Mouse (Mus musculus) bone marrow, adult 2 months (tissue): ENCODE measurements around the gene Galnt10.

ENCODE experiments used
- CTCF ChIP-seq: fragments of 200-500 bp; IDR thresholded peaks from 2 replicates; pipeline ENCODE4 v1.5.1; 2011; ENCODE audit warnings: low read length, control low read depth; ENCODE audit not compliant: control insufficient read depth, insufficient read depth
- POLR2A ChIP-seq: fragments of 200-500 bp; IDR thresholded peaks from 2 replicates; pipeline ENCODE4 v1.6.1; 2011; ENCODE audit warnings: low read depth, mild to moderate bottlenecking, control low read depth, low read length, borderline replicate concordance; ENCODE audit not compliant: control insufficient read depth

DNA sequence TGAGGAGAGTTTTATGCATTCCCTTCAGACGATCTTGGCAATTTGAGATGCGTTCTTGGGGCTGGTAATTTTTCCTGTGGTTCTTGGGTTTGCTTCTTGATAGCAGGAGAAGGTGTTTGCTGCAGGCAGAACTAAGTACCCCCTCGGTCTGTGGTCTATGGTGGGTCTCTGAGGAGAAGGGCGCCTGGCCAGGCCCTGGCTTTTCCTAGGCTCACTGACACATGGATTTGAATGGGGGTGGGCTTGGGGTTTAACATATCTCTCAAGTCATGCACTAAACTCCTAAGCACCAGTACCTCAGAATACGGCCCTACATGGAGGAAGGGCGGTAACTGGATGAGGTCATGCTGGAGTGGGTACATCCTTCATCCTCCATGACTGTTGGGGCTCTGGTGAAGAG, 13.5 kb downstream of the Galnt10 start:
- no peak for TF ChIP-seq POLR2A
- no peak for TF ChIP-seq CTCF
